Mouse (Mus musculus): ENCODE results near the gene Ankzf1. TPM values are rescaled to one million over a fixed set of nuclear protein-coding genes. Genes with fewer than 3 reads are reported as not detected.

Ankzf1 gene
- polyA plus RNA-seq, 1 experiment from 2014 or later: 26.6 TPM

DNA sequence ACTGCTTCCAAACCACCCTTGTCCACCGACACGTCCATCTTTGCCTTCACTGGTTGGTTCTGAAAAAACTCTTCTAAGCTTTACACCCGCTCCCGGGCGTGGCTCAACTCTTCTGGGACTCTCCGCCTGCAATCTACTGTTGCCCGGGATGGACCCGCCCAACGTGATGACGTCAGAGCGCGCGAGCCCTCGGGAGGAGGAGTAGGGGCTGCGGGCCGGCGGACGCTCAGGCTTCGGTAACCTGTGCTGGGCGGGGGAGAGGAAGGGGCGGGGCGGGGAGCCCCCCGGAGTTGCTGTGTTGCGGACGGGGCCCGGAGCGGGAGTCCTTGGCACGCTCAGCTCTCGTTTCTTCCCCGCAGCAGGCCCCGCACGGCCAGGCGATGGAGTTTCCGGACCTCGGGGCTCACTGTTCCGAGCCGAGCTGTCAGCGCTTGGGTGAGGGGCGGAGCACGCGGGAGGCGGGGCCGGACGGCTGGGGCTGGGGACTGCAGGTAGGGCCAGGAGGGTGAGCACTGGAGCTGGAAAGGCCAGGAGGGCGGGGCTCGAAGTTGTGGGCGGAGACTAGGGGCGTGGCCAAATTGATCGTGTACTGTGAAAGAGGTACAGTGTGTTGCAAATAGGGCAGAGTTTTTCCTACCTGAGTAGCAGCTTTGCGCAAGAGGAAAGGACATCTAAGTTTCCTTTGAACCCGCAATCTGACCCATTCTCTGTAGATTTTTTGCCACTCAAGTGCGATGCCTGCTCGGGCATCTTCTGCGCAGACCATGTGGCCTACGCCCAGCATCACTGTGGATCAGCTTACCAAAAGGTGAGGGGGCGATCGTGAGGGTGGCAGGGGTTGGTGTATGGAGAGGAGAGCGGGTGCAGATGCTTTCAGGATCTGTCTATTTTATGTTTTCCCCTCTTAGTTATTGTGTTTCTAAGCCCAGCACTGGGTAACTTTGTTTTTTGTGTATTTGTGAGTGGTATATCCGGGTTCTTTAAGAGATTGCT, 23.2 kb upstream of the Ankzf1 start, which contains the start of gene Zfand2b:
Zfand2b (plus strand) TSS at position 175 of the 993 bp plus-strand sequence.
- H3K4me3 ChIP-seq (replicated peaks): peak within 1 kb of the TSS; percentile 70
- ATAC-seq (ENCODE audit: insufficient number of reproducible peaks, insufficient read depth, low FRiP score, low TSS enrichment, low read depth): peak; percentile 97
- WGBS: 1% methylated on average over 59 of the region's 59 CpGs

DNA sequence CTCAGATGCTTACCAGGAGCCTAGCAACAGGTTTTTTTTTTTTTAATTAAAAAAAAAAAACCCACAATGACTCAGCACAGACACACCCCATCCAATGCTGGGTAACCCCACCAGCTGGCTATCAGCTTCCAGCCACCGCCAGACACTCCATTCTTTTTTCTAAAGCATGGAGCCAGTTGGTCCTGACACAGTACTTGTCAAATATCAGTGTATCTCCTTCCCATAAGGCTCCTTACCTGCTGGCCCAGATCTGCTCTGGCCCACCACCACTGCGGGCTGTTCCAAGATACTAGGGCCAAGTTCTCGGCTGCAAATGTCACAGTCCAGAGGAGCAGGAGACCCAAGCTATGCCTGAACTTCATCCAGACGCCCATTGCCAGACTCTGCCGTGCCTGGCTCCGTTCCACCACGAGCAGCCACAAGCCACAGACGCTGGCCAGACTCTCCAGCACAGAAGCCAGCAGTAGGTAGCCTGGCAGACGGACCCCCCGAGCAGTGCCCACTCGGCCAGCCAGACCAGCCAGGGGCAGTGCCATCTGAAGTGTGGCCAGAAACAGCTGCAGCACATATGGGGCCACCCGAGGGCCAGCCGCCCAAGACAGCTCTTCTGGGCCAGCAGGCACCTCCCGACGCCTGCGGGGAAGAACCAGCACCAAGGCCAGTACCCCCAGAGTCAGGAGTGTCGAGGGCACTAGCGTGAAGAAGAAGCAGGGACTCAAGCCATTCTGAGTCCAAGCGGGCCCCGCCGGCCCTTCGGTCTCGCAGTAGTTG, 12.4 kb upstream of the Ankzf1 start:
- peak overlapping the region; percentile 31; the same call in 1 of the 2 replicates for H3K27ac ChIP-seq
- H3K9me3 ChIP-seq: no peaks in the 10 kb centered on the region
- H3K9ac ChIP-seq (replicated peaks): peak overlapping the region; percentile 76
- no peaks in the 10 kb centered on the region for H3K27me3 ChIP-seq
- peaks cover 56% of the 10 kb centered on the region for H3K36me3 ChIP-seq
- peak; percentile 26; the same call in 1 of the 2 replicates for ATAC-seq (ENCODE audit: insufficient number of reproducible peaks, insufficient read depth, low FRiP score, low TSS enrichment, low read depth)
- peak overlapping the region; percentile 65 for H3K4me3 ChIP-seq (replicated peaks)
- H3K4me1 ChIP-seq (replicated peaks): peaks cover 22% of the 10 kb centered on the region
- H3K4me2 ChIP-seq: peak overlapping the region; percentile 99
- WGBS: 11% methylated on average over 23 of the region's 23 CpGs

More for the DNA sequence above, 23.2 kb upstream of the Ankzf1 start, which contains the start of gene Zfand2b:
- Histone ChIP-seq H3K9ac (replicated peaks) (peak within 1 kb of the TSS; percentile 54), H3K36me3 (peaks cover 40% of the 10 kb centered on the region), H3K4me1 (replicated peaks) (peaks cover 11% of the 10 kb centered on the region), H3K27ac (peak within 1 kb of the TSS; percentile 91), H3K4me2 (peak within 1 kb of the TSS; percentile 69), H3K27me3 (no peaks in the 10 kb centered on the region), H3K9me3 (no peaks in the 10 kb centered on the region)

GRCm38 (mm10) chr1:75180105-75180590, 11.8 kb upstream of the Ankzf1 start, which contains the start of gene Abcb6:
Abcb6 (minus strand) TSS chr1:75180392.
- peak within 1 kb of the TSS; percentile 31; the same call in 1 of the 2 replicates for H3K27ac ChIP-seq
- H3K4me3 ChIP-seq (replicated peaks): peak within 1 kb of the TSS; percentile 65

DNA sequence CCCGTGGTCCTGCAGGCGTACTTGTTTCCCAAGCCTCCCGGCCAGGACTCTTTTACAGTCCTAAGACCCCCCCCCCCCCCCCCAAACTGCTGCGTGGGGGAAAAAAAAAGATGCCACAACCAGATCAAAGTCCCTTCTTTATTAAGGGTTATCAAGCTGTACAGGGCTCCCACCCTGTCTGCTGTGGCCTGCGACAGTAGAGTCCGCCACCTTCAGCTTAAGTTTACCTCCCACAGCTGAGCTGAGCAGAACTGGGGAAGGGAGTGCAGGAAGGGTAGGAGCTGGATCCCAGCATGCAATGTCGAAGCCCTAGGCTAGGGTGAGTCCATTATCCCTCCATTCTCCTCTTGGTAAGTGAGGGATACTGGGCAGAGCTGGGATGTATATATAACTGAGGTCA, 11.2 kb upstream of the Ankzf1 start:
- no peak overlapping the region; the same call in 1 of the 2 replicates for H3K9ac ChIP-seq (replicated peaks)
- H3K27ac ChIP-seq: no peak overlapping the region
- no peaks in the 10 kb centered on the region for H3K9me3 ChIP-seq
- peaks cover 22% of the 10 kb centered on the region for H3K4me1 ChIP-seq (replicated peaks)
- H3K4me2 ChIP-seq: peak overlapping the region; percentile 99
- H3K36me3 ChIP-seq: peaks cover 59% of the 10 kb centered on the region
- ATAC-seq (ENCODE audit: insufficient number of reproducible peaks, insufficient read depth, low FRiP score, low TSS enrichment, low read depth): no peak
- H3K27me3 ChIP-seq: no peaks in the 10 kb centered on the region
- 34% methylated on average over 7 of the region's 7 CpGs for WGBS
- peak overlapping the region; percentile 65 for H3K4me3 ChIP-seq (replicated peaks)

More at GRCm38 (mm10) chr1:75180105-75180590, 11.8 kb upstream of the Ankzf1 start, which contains the start of gene Abcb6:
- under 1% methylated on average over 31 of the region's 31 CpGs for WGBS
- peak within 1 kb of the TSS; percentile 76 for H3K9ac ChIP-seq (replicated peaks)
- no peaks in the 10 kb centered on the region for H3K9me3 ChIP-seq
- peaks cover 59% of the 10 kb centered on the region for H3K36me3 ChIP-seq
- ATAC-seq (ENCODE audit: insufficient number of reproducible peaks, insufficient read depth, low FRiP score, low TSS enrichment, low read depth): peak; percentile 85
- peak within 1 kb of the TSS; percentile 99 for H3K4me2 ChIP-seq
- no peaks in the 10 kb centered on the region for H3K27me3 ChIP-seq
- H3K4me1 ChIP-seq (replicated peaks): peaks cover 22% of the 10 kb centered on the region

DNA sequence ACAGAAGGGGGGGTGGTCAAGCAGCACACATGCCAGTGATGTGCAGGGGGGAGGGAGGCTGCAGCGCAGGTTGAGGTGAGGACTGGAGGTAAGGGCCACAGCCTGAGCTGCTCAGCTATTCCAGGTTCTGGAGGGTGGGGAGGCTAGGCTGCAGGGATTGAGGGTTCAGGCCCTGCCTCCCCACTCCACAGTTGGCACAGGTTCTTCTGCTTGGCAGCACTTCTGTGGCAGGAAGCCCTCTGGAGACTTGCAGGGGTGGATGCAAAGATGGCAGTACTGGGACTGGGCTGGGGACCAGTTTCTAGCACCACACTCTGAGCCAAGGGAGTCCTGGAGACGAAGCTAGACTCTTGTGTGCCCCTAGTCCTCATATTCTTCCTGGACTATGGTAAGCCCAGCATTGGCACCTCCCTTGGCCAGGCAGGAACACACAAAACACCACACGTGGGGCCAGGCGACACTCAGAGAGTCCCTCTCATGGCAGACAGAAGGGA, 10.5 kb upstream of the Ankzf1 start:
- H3K4me3 ChIP-seq (replicated peaks): no peak overlapping the region
- H3K27ac ChIP-seq: no peak overlapping the region
- WGBS: 81% methylated on average over 4 of the region's 4 CpGs
- no peak overlapping the region for H3K9ac ChIP-seq (replicated peaks)
- peaks cover 59% of the 10 kb centered on the region for H3K36me3 ChIP-seq
- no peak overlapping the region for H3K4me2 ChIP-seq
- no peak for ATAC-seq (ENCODE audit: insufficient number of reproducible peaks, insufficient read depth, low FRiP score, low TSS enrichment, low read depth)
- H3K4me1 ChIP-seq (replicated peaks): peaks cover 22% of the 10 kb centered on the region
- H3K9me3 ChIP-seq: no peaks in the 10 kb centered on the region
- H3K27me3 ChIP-seq: no peaks in the 10 kb centered on the region

DNA sequence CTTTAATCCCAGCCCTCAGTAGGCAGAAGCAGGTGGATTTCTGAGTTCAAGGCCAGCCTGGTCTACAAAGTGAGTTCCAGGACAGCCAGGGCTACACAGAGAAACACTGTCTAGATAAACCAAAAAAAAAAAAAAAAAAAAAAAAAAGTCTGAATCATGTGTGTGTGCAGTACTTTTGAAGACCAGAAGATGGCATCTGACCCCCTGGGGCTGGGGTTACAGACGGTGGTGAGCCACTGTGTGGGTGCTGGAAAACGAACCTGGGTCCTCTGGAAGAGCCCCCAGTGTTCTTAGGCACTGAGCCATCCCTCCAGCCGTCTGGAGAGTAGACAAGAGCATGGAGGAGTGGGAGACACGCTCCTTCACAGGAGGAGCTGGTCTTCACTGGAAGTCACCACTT, 9.8 kb upstream of the Ankzf1 start:
- Histone ChIP-seq H3K4me2 (no peak overlapping the region), H3K36me3 (peaks cover 59% of the 10 kb centered on the region), H3K27me3 (no peaks in the 10 kb centered on the region), H3K9ac (replicated peaks) (no peak overlapping the region), H3K9me3 (no peaks in the 10 kb centered on the region), H3K27ac (no peak overlapping the region), H3K4me1 (replicated peaks) (peaks cover 22% of the 10 kb centered on the region), H3K4me3 (replicated peaks) (no peak overlapping the region)
- WGBS: 83% methylated on average over 4 of the region's 4 CpGs
- ATAC-seq (ENCODE audit: insufficient number of reproducible peaks, insufficient read depth, low FRiP score, low TSS enrichment, low read depth): no peak

- Histone ChIP-seq H3K9me3 (no peaks in the 10 kb centered on the region), H3K9ac (replicated peaks) (no peak overlapping the region), H3K4me2 (no peak overlapping the region), H3K4me3 (replicated peaks) (no peak overlapping the region), H3K27me3 (no peaks in the 10 kb centered on the region), H3K27ac (no peak overlapping the region), H3K36me3 (peaks cover 70% of the 10 kb centered on the region), H3K4me1 (replicated peaks) (peaks cover 4% of the 10 kb centered on the region; the same call in 1 of the 2 replicates)
- ATAC-seq (ENCODE audit: insufficient number of reproducible peaks, insufficient read depth, low FRiP score, low TSS enrichment, low read depth): no peak
- 89% methylated on average over 11 of the region's 11 CpGs for WGBS
Observed at GRCm38 (mm10) chr1:75185495-75185894, 6.5 kb upstream of the Ankzf1 start.

GRCm38 (mm10) chr1:75187126-75187525, 4.8 kb upstream of the Ankzf1 start:
- Histone ChIP-seq H3K4me3 (replicated peaks) (no peak overlapping the region), H3K4me2 (no peak overlapping the region), H3K4me1 (replicated peaks) (peaks cover 8% of the 10 kb centered on the region), H3K27me3 (no peaks in the 10 kb centered on the region), H3K27ac (no peak overlapping the region), H3K9ac (replicated peaks) (no peak overlapping the region), H3K9me3 (no peaks in the 10 kb centered on the region), H3K36me3 (peaks cover 65% of the 10 kb centered on the region)
- ATAC-seq (ENCODE audit: insufficient number of reproducible peaks, insufficient read depth, low FRiP score, low TSS enrichment, low read depth): no peak

- Histone ChIP-seq H3K4me3 (replicated peaks) (no peak overlapping the region), H3K36me3 (peaks cover 56% of the 10 kb centered on the region), H3K9ac (replicated peaks) (no peak overlapping the region), H3K27me3 (no peaks in the 10 kb centered on the region), H3K9me3 (no peaks in the 10 kb centered on the region), H3K4me1 (replicated peaks) (peaks cover 10% of the 10 kb centered on the region), H3K4me2 (no peak overlapping the region), H3K27ac (no peak overlapping the region)
- 83% methylated on average over 2 of the region's 2 CpGs for WGBS
- no peak for ATAC-seq (ENCODE audit: insufficient number of reproducible peaks, insufficient read depth, low FRiP score, low TSS enrichment, low read depth)
Observed at GRCm38 (mm10) chr1:75187914-75188483, 4.0 kb upstream of the Ankzf1 start.

DNA sequence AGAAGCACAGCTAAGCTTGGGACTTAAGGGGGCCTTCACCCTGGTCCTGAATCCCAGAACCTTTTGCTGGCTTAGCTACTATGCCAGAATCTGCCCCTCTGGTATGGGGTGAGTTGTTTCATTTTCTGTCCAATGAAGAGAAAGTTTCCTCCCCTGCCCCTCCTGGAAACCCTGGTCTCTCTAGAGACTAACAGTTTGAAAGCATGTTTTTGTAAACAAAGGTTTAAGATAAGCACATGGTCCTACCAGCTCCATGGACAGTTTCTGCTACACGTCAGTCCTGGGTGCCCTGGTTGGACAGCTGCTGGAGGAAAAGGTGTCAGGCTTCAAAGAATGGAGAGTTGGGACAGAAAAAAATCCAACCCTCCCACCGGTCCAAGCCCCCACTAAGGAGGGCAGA, 1.4 kb upstream of the Ankzf1 start:
- H3K4me3 ChIP-seq (replicated peaks): peak overlapping the region; percentile 81
- peaks cover 17% of the 10 kb centered on the region for H3K4me1 ChIP-seq (replicated peaks)
- H3K36me3 ChIP-seq: peaks cover 43% of the 10 kb centered on the region
- H3K9me3 ChIP-seq: no peaks in the 10 kb centered on the region
- 56% methylated on average over 2 of the region's 2 CpGs for WGBS
- no peak overlapping the region for H3K27ac ChIP-seq
- H3K4me2 ChIP-seq: peak overlapping the region; percentile 92
- peak overlapping the region; percentile 83 for H3K9ac ChIP-seq (replicated peaks)
- ATAC-seq (ENCODE audit: insufficient number of reproducible peaks, insufficient read depth, low FRiP score, low TSS enrichment, low read depth): no peak
- H3K27me3 ChIP-seq: no peaks in the 10 kb centered on the region

Data from limb, embryonic 12.5 days (tissue).